Mouse (Mus musculus) adrenal gland, postnatal 4 days (tissue): ENCODE measurements around the gene Zfp36l2. TPM values are rescaled to one million over a fixed set of nuclear protein-coding genes. Genes with fewer than 3 reads are reported as not detected.

Experiments
- DNase-seq, 2 experiments: peaks; one replicate each; pipeline ENCODE4 v3.0.0; 2021 to 2022; ENCODE audit warnings: low spot score in 2 of 2, mixed read lengths in 2 of 2
- total RNA-seq, 2 experiments: library from RNA; stranded (reverse); gene quantifications; 2 replicates each; pipeline ENCODE4 v1.2.3; 2021

Zfp36l2 gene
- total RNA-seq, 2 experiments from 2014 or later, result 65.6 to 71.3 TPM

GRCm38 (mm10) chr17:84179026-84179972 lies 8.4 kb downstream of the Zfp36l2 start:
- peak in 1 of 2 experiments; percentile 2 for DNase-seq

GRCm38 (mm10) chr17:84177481-84177880 lies 10.3 kb downstream of the Zfp36l2 start:
- DNase-seq, result peak in 1 of 2 experiments; percentile 1

GRCm38 (mm10) chr17:84176446-84176845 lies 11.3 kb downstream of the Zfp36l2 start:
- peak in 1 of 2 experiments; percentile 1 for DNase-seq

GRCm38 (mm10) chr17:84175196-84175595 lies 12.6 kb downstream of the Zfp36l2 start:
- DNase-seq, result peak in 1 of 2 experiments; percentile 1

- DNase-seq, result no peak
Observed at GRCm38 (mm10) chr17:84167377-84167776, 20.4 kb downstream of the Zfp36l2 start.

- no peak for DNase-seq
Observed at GRCm38 (mm10) chr17:84166135-84166860, 21.4 kb downstream of the Zfp36l2 start.

GRCm38 (mm10) chr17:84165735-84166134 lies 22.0 kb downstream of the Zfp36l2 start:
- no peak for DNase-seq

GRCm38 (mm10) chr17:84164146-84164545 lies 23.6 kb downstream of the Zfp36l2 start:
- DNase-seq, result no peak

- DNase-seq, result no peak
Observed at GRCm38 (mm10) chr17:84163066-84163785, 24.5 kb downstream of the Zfp36l2 start.

- no peak for DNase-seq
Observed at GRCm38 (mm10) chr17:84162211-84162760, 25.5 kb downstream of the Zfp36l2 start.

- no peak for DNase-seq
Observed at GRCm38 (mm10) chr17:84161231-84161854, 26.4 kb downstream of the Zfp36l2 start.

GRCm38 (mm10) chr17:84158891-84159290 lies 28.9 kb downstream of the Zfp36l2 start:
- no peak for DNase-seq

GRCm38 (mm10) chr17:84158461-84158795 lies 29.3 kb downstream of the Zfp36l2 start:
- no peak for DNase-seq

- DNase-seq, result no peak
Observed at GRCm38 (mm10) chr17:84157743-84158460, 29.8 kb downstream of the Zfp36l2 start.

- DNase-seq, result no peak
Observed at GRCm38 (mm10) chr17:84156748-84157742, 30.7 kb downstream of the Zfp36l2 start.

GRCm38 (mm10) chr17:84156227-84156573 lies 31.5 kb downstream of the Zfp36l2 start:
- DNase-seq, result no peak

GRCm38 (mm10) chr17:84155516-84156226 lies 32.1 kb downstream of the Zfp36l2 start:
- no peak for DNase-seq

- DNase-seq, result no peak
Observed at GRCm38 (mm10) chr17:84155029-84155338, 32.8 kb downstream of the Zfp36l2 start.
